ENCODE assay signal across 16 mouse cellular contexts in the genomic region with DNA sequence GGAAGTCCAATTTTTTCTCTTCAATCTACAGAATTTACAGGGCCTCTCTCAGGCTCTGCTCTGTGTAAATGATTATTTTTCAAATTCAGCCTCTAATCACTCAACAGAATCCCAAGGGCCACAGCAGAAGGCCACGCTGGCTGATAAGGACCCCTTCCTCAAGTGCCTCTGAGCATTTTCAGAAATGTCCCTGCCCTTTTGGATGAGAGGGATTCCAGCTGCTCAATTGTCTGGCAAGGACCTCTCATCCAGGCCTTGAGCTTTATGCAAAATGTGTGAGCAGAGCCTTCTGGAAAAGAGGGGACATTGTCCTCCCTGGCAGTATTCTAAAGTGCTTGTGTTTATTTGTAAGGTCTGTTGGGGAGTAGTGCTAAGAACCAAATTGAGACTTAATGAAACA. TPM values are rescaled to one million over a fixed set of nuclear protein-coding genes. Genes with fewer than 3 reads are reported as not detected.
DNase-seq lines count a peak whose midpoint lies in the region; ATAC-seq lines count a peak whose summit lies in the region.
"Had no signal": no experiment of that assay in that cellular context is flagged by ENCODE, and none has a peak within 500 bp of the region (broad histone marks: within the 10 kb centered on the region; RNA-seq: fewer than 3 reads in every experiment).

No protein-coding gene starts in this region.

- H3K9me3 ChIP-seq in heart, embryonic 10.5 days = no peaks in the 10 kb centered on the region
- no peaks in the 10 kb centered on the region for H3K9me3 ChIP-seq in midbrain, embryonic 11.5 days (ENCODE audit: control insufficient read depth, low read length)
- no peaks in the 10 kb centered on the region for H3K9me3 ChIP-seq in midbrain, embryonic 14.5 days (ENCODE audit: control insufficient read depth, low read length)
- H3K9me3 ChIP-seq: embryonic facial prominence, embryonic 15.5 days; limb, embryonic 13.5 days had no signal

- WGBS in heart, embryonic 10.5 days = 29% methylated on average over 1 of the region's 1 CpGs
- WGBS in midbrain, embryonic 11.5 days = 52% methylated on average over 1 of the region's 1 CpGs
- 50% methylated on average over 1 of the region's 1 CpGs for WGBS in midbrain, embryonic 14.5 days

- intact Hi-C loops in heart, postnatal 36 days (cut with DNase I) = no loop called here

- no peaks in the 10 kb centered on the region for H3K27me3 ChIP-seq in heart, embryonic 10.5 days (ENCODE audit: insufficient read depth, poor library complexity, severe bottlenecking)
- no peaks in the 10 kb centered on the region for H3K27me3 ChIP-seq in midbrain, embryonic 11.5 days (ENCODE audit: control insufficient read depth, insufficient read depth, low read length)
- no peaks in the 10 kb centered on the region for H3K27me3 ChIP-seq in midbrain, embryonic 14.5 days (ENCODE audit: control insufficient read depth, insufficient read depth, low read length)
- H3K27me3 ChIP-seq: embryonic facial prominence, embryonic 15.5 days; limb, embryonic 13.5 days; Patski had no signal

- no peak overlapping the region for H3K9ac ChIP-seq in midbrain, embryonic 11.5 days (ENCODE audit: low read length)
- no peak overlapping the region for H3K9ac ChIP-seq in midbrain, embryonic 14.5 days (replicated peaks; ENCODE audit: low read length)
- H3K9ac ChIP-seq: embryonic facial prominence, embryonic 15.5 days; limb, embryonic 13.5 days had no signal

- no peaks in the 10 kb centered on the region for H3K36me3 ChIP-seq in heart, embryonic 10.5 days
- H3K36me3 ChIP-seq in midbrain, embryonic 11.5 days (ENCODE audit: control insufficient read depth, insufficient read depth, low read length) = no peaks in the 10 kb centered on the region
- no peaks in the 10 kb centered on the region for H3K36me3 ChIP-seq in midbrain, embryonic 14.5 days (ENCODE audit: control insufficient read depth, insufficient read depth, low read length)
- H3K36me3 ChIP-seq: embryonic facial prominence, embryonic 15.5 days; limb, embryonic 13.5 days had no signal

- no peak overlapping the region for H3K4me3 ChIP-seq in heart, embryonic 10.5 days
- no peak overlapping the region for H3K4me3 ChIP-seq in midbrain, embryonic 11.5 days (ENCODE audit: low read depth, low read length)
- no peak overlapping the region for H3K4me3 ChIP-seq in midbrain, embryonic 14.5 days (replicated peaks; ENCODE audit: low read depth, low read length)
- H3K4me3 ChIP-seq: embryonic facial prominence, embryonic 15.5 days; limb, embryonic 13.5 days had no signal

- no peak overlapping the region for H3K4me2 ChIP-seq in midbrain, embryonic 11.5 days
- no peak overlapping the region for H3K4me2 ChIP-seq in midbrain, embryonic 14.5 days (ENCODE audit: low read length)
- H3K4me2 ChIP-seq: embryonic facial prominence, embryonic 15.5 days; limb, embryonic 13.5 days had no signal

- ATAC-seq in midbrain, embryonic 11.5 days (ENCODE audit: low FRiP score) = no peak
- ATAC-seq in midbrain, embryonic 14.5 days (ENCODE audit: low FRiP score, low TSS enrichment) = no peak
- ATAC-seq: forebrain, embryonic 16.5 days; Patski had no signal

- H3K27ac ChIP-seq in heart, embryonic 10.5 days = peak overlapping the region; percentile 78
- no peak overlapping the region for H3K27ac ChIP-seq in midbrain, embryonic 11.5 days (ENCODE audit: low read depth, low read length)
- no peak overlapping the region for H3K27ac ChIP-seq in midbrain, embryonic 14.5 days (replicated peaks; ENCODE audit: low read depth, low read length)
- H3K27ac ChIP-seq: embryonic facial prominence, embryonic 15.5 days; limb, embryonic 13.5 days had no signal

- peaks cover 26% of the 10 kb centered on the region for H3K4me1 ChIP-seq in heart, embryonic 10.5 days
- H3K4me1 ChIP-seq in midbrain, embryonic 11.5 days (ENCODE audit: control insufficient read depth, insufficient read depth, low read length) = no peaks in the 10 kb centered on the region
- H3K4me1 ChIP-seq in midbrain, embryonic 14.5 days (ENCODE audit: control insufficient read depth, insufficient read depth, low read length) = no peaks in the 10 kb centered on the region

- DNase-seq in heart, embryonic 10.5 days (ENCODE audit: low spot score) = no peak
- DNase-seq in heart, postnatal 36 days = no peak
- DNase-seq in kidney, postnatal 10 days = peak; percentile 35
- no peak for DNase-seq in kidney, adult 9 months
- DNase-seq in midbrain, embryonic 11.5 days (ENCODE audit: low spot score, missing footprints) = peak; percentile 17
- DNase-seq in midbrain, embryonic 14.5 days = no peak
- DNase-seq: cerebellum, adult 2 months; cerebellum, postnatal 36 days; gastrocnemius, postnatal 36 days; kidney, adult 11 months; layer of hippocampus, postnatal 36 days; right cerebral cortex, postnatal 4 days had no signal

RNA-seq across cellular contexts. Expression of a gene that starts 51.7 kb away (rescaled TPM):
- 49.8 and 63.3 TPM in 2 replicates for polyA plus RNA-seq in heart, embryonic 10.5 days (2016; fragmentation: Nextera tagmentation; extraction: Ambion mirVana)
- 100 to 1,000 TPM; 184 to 233 TPM for total RNA-seq in heart, postnatal 36 days (2021)
- 5.7 and 6.8 TPM in 2 replicates for polyA plus RNA-seq in midbrain, embryonic 11.5 days (2014; fragmentation: Nextera tagmentation; extraction: Ambion mirVana)
- 26.4 and 32.6 TPM in 2 replicates for polyA plus RNA-seq in midbrain, embryonic 14.5 days (2014; fragmentation: Nextera tagmentation; extraction: Ambion mirVana)

Comparison
In these comparisons a context has a peak if more than half of its experiments do, and no peak if none do; other contexts are left out.
1. DNase-seq: peak in kidney, postnatal 10 days (single experiment) and midbrain, embryonic 11.5 days (single experiment); none in heart, embryonic 10.5 days (single experiment), heart, postnatal 36 days (0 of 2), kidney, adult 9 months (single experiment) and midbrain, embryonic 14.5 days (single experiment).